24 mouse cellular contexts compared by ENCODE assay signal in the genomic region with DNA sequence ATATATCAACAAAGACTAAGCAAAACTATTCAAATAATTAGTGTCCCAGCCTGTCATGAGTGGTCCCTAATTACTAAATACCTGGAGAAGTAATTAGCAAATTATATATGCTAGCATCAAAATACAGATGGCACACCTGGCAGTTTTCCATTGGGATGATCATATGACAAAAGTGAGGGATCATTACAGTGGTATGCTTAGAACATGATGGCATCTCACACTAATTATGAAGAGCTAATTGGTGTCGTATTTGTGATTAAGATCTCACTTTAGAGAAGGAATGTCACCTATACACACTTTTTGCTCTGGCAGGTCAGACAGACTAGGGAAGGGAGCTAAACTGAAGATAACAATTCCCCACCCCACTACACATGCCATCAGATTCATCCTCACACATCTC.
DNase-seq lines count a peak whose midpoint lies in the region; ATAC-seq and TF ChIP-seq lines count a peak whose summit lies in the region.
"Had no signal": no experiment of that assay in that cellular context is flagged by ENCODE, and none has a peak within 500 bp of the region (broad histone marks: within the 10 kb centered on the region; RNA-seq: fewer than 3 reads in every experiment).

No protein-coding gene starts in this region.

- 0 out of 2 replicates have a peak, but pooled peaks have one; percentile 53 for ATAC-seq in forebrain, embryonic 11.5 days (replicated peaks; ENCODE audit: low FRiP score)
- ATAC-seq in forebrain, postnatal 0 days, result no peak
- peak; percentile 27; the same call in 1 of the 2 replicates for ATAC-seq in hindbrain, embryonic 16.5 days
- ATAC-seq in hindbrain, embryonic 11.5 days (ENCODE audit: low FRiP score), result no peak
- 0 out of 2 replicates have a peak, but pooled peaks have one; percentile 53 for ATAC-seq in forebrain, embryonic 15.5 days (replicated peaks)
- ATAC-seq in intestine, postnatal 0 days, result no peak
- no peak for ATAC-seq in kidney, embryonic 14.5 days (ENCODE audit: low FRiP score, low TSS enrichment)
- ATAC-seq: activated CD4-positive, CD25-positive, alpha-beta regulatory T cell, adult 4 months; inflammation-experienced regulatory T-cells, adult 6 months; intestine, embryonic 16.5 days had no signal

- no peaks in the 10 kb centered on the region for H3K27me3 ChIP-seq in forebrain, embryonic 11.5 days (ENCODE audit: control insufficient read depth, insufficient read depth, low read length)
- no peaks in the 10 kb centered on the region for H3K27me3 ChIP-seq in forebrain, postnatal 0 days (ENCODE audit: insufficient read depth, low read length)
- H3K27me3 ChIP-seq in hindbrain, embryonic 16.5 days (replicated peaks; ENCODE audit: control insufficient read depth, insufficient read depth, low read length), result no peaks in the 10 kb centered on the region
- no peaks in the 10 kb centered on the region for H3K27me3 ChIP-seq in hindbrain, embryonic 11.5 days (ENCODE audit: control insufficient read depth, insufficient read depth, low read length)
- no peaks in the 10 kb centered on the region for H3K27me3 ChIP-seq in forebrain, embryonic 15.5 days
- no peaks in the 10 kb centered on the region for H3K27me3 ChIP-seq in intestine, postnatal 0 days (replicated peaks; ENCODE audit: control insufficient read depth, insufficient read depth, low read length)
- no peaks in the 10 kb centered on the region for H3K27me3 ChIP-seq in kidney, embryonic 14.5 days (ENCODE audit: control insufficient read depth, insufficient read depth, low read length)
- H3K27me3 ChIP-seq: embryonic facial prominence, embryonic 12.5 days; embryonic facial prominence, embryonic 15.5 days; hindbrain, embryonic 15.5 days had no signal

- H3K4me2 ChIP-seq in forebrain, embryonic 11.5 days (ENCODE audit: low read depth, low read length, severe bottlenecking), result no peak overlapping the region
- no peak overlapping the region for H3K4me2 ChIP-seq in forebrain, postnatal 0 days (ENCODE audit: low read depth)
- no peak overlapping the region for H3K4me2 ChIP-seq in hindbrain, embryonic 16.5 days (ENCODE audit: low read length)
- no peak overlapping the region for H3K4me2 ChIP-seq in hindbrain, embryonic 11.5 days (replicated peaks; ENCODE audit: low read depth, low read length)
- no peak overlapping the region for H3K4me2 ChIP-seq in forebrain, embryonic 15.5 days (replicated peaks)
- H3K4me2 ChIP-seq in intestine, postnatal 0 days (replicated peaks; ENCODE audit: low read depth), result no peak overlapping the region
- H3K4me2 ChIP-seq in kidney, embryonic 14.5 days (replicated peaks; ENCODE audit: low read depth, low read length), result no peak overlapping the region
- H3K4me2 ChIP-seq: embryonic facial prominence, embryonic 12.5 days; embryonic facial prominence, embryonic 15.5 days; heart, embryonic 11.5 days; hindbrain, embryonic 15.5 days had no signal

- TF ChIP-seq CTCF in forebrain, postnatal 0 days (IDR thresholded peaks at IDR 0.05; ENCODE audit: low read depth), result no peak
- TF ChIP-seq CTCF in brain, embryonic 14.5 days (IDR thresholded peaks at IDR 0.05; ENCODE audit: borderline replicate concordance, extremely low read depth, insufficient read depth, insufficient read length), result no peak
- no peak for TF ChIP-seq CTCF in intestine, postnatal 0 days (IDR thresholded peaks at IDR 0.05; ENCODE audit: low read depth)

- H3K4me1 ChIP-seq in forebrain, embryonic 11.5 days (replicated peaks; ENCODE audit: control insufficient read depth, insufficient read depth, low read length), result no peaks in the 10 kb centered on the region
- no peaks in the 10 kb centered on the region for H3K4me1 ChIP-seq in forebrain, postnatal 0 days (ENCODE audit: insufficient read depth)
- no peaks in the 10 kb centered on the region for H3K4me1 ChIP-seq in hindbrain, embryonic 16.5 days (ENCODE audit: control insufficient read depth, insufficient read depth, low read depth, low read length)
- no peaks in the 10 kb centered on the region for H3K4me1 ChIP-seq in hindbrain, embryonic 11.5 days (replicated peaks; ENCODE audit: control insufficient read depth, insufficient read depth, low read length)
- no peaks in the 10 kb centered on the region for H3K4me1 ChIP-seq in forebrain, embryonic 15.5 days
- no peaks in the 10 kb centered on the region for H3K4me1 ChIP-seq in intestine, postnatal 0 days (replicated peaks; ENCODE audit: control insufficient read depth, insufficient read depth, low read length)
- no peaks in the 10 kb centered on the region for H3K4me1 ChIP-seq in kidney, embryonic 14.5 days (ENCODE audit: control insufficient read depth, insufficient read depth, low read length)
- H3K4me1 ChIP-seq: embryonic facial prominence, embryonic 15.5 days; hindbrain, embryonic 10.5 days; hindbrain, embryonic 15.5 days had no signal

- H3K27ac ChIP-seq in forebrain, embryonic 11.5 days (ENCODE audit: low read depth, low read length), result no peak overlapping the region
- no peak overlapping the region for H3K27ac ChIP-seq in forebrain, postnatal 0 days (ENCODE audit: low read depth, low read length)
- no peak overlapping the region for H3K27ac ChIP-seq in hindbrain, embryonic 16.5 days (ENCODE audit: low read depth, low read length)
- H3K27ac ChIP-seq in hindbrain, embryonic 11.5 days (ENCODE audit: low read depth, low read length), result no peak overlapping the region
- H3K27ac ChIP-seq in forebrain, embryonic 15.5 days (replicated peaks), result no peak overlapping the region
- H3K27ac ChIP-seq in intestine, postnatal 0 days (ENCODE audit: low read depth, low read length), result no peak overlapping the region
- H3K27ac ChIP-seq in kidney, embryonic 14.5 days (ENCODE audit: low read depth, low read length), result no peak overlapping the region
- H3K27ac ChIP-seq: embryonic facial prominence, embryonic 12.5 days; embryonic facial prominence, embryonic 15.5 days; hindbrain, embryonic 10.5 days; hindbrain, embryonic 15.5 days had no signal

- H3K9ac ChIP-seq in forebrain, embryonic 11.5 days (ENCODE audit: low read length), result no peak overlapping the region
- no peak overlapping the region for H3K9ac ChIP-seq in forebrain, postnatal 0 days
- H3K9ac ChIP-seq in hindbrain, embryonic 16.5 days (ENCODE audit: low read depth, low read length), result no peak overlapping the region
- no peak overlapping the region for H3K9ac ChIP-seq in hindbrain, embryonic 11.5 days (ENCODE audit: low read depth, low read length)
- H3K9ac ChIP-seq in forebrain, embryonic 15.5 days (replicated peaks), result no peak overlapping the region
- H3K9ac ChIP-seq in intestine, postnatal 0 days (ENCODE audit: low read depth, low read length), result no peak overlapping the region
- no peak overlapping the region for H3K9ac ChIP-seq in kidney, embryonic 14.5 days (ENCODE audit: low read depth, low read length)
- H3K9ac ChIP-seq: embryonic facial prominence, embryonic 12.5 days; embryonic facial prominence, embryonic 15.5 days; hindbrain, embryonic 15.5 days had no signal

- H3K4me3 ChIP-seq in forebrain, embryonic 11.5 days (ENCODE audit: low read depth, low read length), result no peak overlapping the region
- H3K4me3 ChIP-seq in forebrain, postnatal 0 days (ENCODE audit: low read depth, low read length), result no peak overlapping the region
- H3K4me3 ChIP-seq in hindbrain, embryonic 16.5 days (ENCODE audit: low read length), result no peak overlapping the region
- H3K4me3 ChIP-seq in hindbrain, embryonic 11.5 days (ENCODE audit: low read depth, low read length), result no peak overlapping the region
- H3K4me3 ChIP-seq in forebrain, embryonic 15.5 days, result no peak overlapping the region
- no peak overlapping the region for H3K4me3 ChIP-seq in intestine, postnatal 0 days (ENCODE audit: low read depth, low read length)
- H3K4me3 ChIP-seq in kidney, embryonic 14.5 days (ENCODE audit: low read length), result no peak overlapping the region
- H3K4me3 ChIP-seq: embryonic facial prominence, embryonic 12.5 days; embryonic facial prominence, embryonic 15.5 days; hindbrain, embryonic 10.5 days; hindbrain, embryonic 15.5 days had no signal

- DNase-seq in forebrain, embryonic 11.5 days (ENCODE audit: low spot score), result no peak
- DNase-seq in forebrain, postnatal 0 days, result no peak
- no peak for DNase-seq in hindbrain, embryonic 11.5 days (ENCODE audit: low spot score)
- DNase-seq in brain, embryonic 14.5 days (ENCODE audit: low read depth), result peak; percentile 73
- DNase-seq: adrenal gland, adult 8-10 months; adrenal gland, postnatal 25 days; cerebellum, adult 18-20 months; cerebellum, adult 9-10 months; cerebellum, postnatal 14 days; gastrocnemius, postnatal 10 days; gastrocnemius, postnatal 36 days; kidney, adult 8-10 months had no signal

- no peak for TF ChIP-seq POLR2A in brain, embryonic 14.5 days (IDR thresholded peaks at IDR 0.05; ENCODE audit: borderline replicate concordance, extremely low read depth, insufficient read depth, insufficient read length, poor library complexity, severe bottlenecking)

- no peaks in the 10 kb centered on the region for H3K9me3 ChIP-seq in forebrain, embryonic 11.5 days (ENCODE audit: control insufficient read depth, low read length)
- no peaks in the 10 kb centered on the region for H3K9me3 ChIP-seq in forebrain, postnatal 0 days (ENCODE audit: low read length)
- H3K9me3 ChIP-seq in hindbrain, embryonic 16.5 days (ENCODE audit: control insufficient read depth, low read length), result no peaks in the 10 kb centered on the region
- no peaks in the 10 kb centered on the region for H3K9me3 ChIP-seq in hindbrain, embryonic 11.5 days (ENCODE audit: control insufficient read depth, low read length)
- H3K9me3 ChIP-seq in forebrain, embryonic 15.5 days, result no peaks in the 10 kb centered on the region
- no peaks in the 10 kb centered on the region for H3K9me3 ChIP-seq in intestine, postnatal 0 days (ENCODE audit: control insufficient read depth)
- no peaks in the 10 kb centered on the region for H3K9me3 ChIP-seq in kidney, embryonic 14.5 days (ENCODE audit: control insufficient read depth, low read length)
- H3K9me3 ChIP-seq: embryonic facial prominence, embryonic 12.5 days; embryonic facial prominence, embryonic 15.5 days; hindbrain, embryonic 10.5 days; hindbrain, embryonic 15.5 days had no signal

- WGBS in forebrain, embryonic 11.5 days, result 76% methylated on average over 1 of the region's 1 CpGs
- WGBS in forebrain, postnatal 0 days, result 60% methylated on average over 1 of the region's 1 CpGs
- 74% methylated on average over 1 of the region's 1 CpGs for WGBS in hindbrain, embryonic 16.5 days
- WGBS in hindbrain, embryonic 11.5 days, result 88% methylated on average over 1 of the region's 1 CpGs
- WGBS in forebrain, embryonic 15.5 days, result 48% methylated on average over 1 of the region's 1 CpGs
- 79% methylated on average over 1 of the region's 1 CpGs for WGBS in intestine, postnatal 0 days
- 92% methylated on average over 1 of the region's 1 CpGs for WGBS in kidney, embryonic 14.5 days

- H3K36me3 ChIP-seq in forebrain, embryonic 11.5 days (ENCODE audit: control insufficient read depth, insufficient read depth, low read length), result no peaks in the 10 kb centered on the region
- no peaks in the 10 kb centered on the region for H3K36me3 ChIP-seq in forebrain, postnatal 0 days (ENCODE audit: insufficient read depth)
- no peaks in the 10 kb centered on the region for H3K36me3 ChIP-seq in hindbrain, embryonic 16.5 days (ENCODE audit: control insufficient read depth, insufficient read depth, low read length)
- no peaks in the 10 kb centered on the region for H3K36me3 ChIP-seq in hindbrain, embryonic 11.5 days (ENCODE audit: control insufficient read depth, insufficient read depth, low read length)
- H3K36me3 ChIP-seq in forebrain, embryonic 15.5 days, result no peaks in the 10 kb centered on the region
- H3K36me3 ChIP-seq in intestine, postnatal 0 days (ENCODE audit: control insufficient read depth, insufficient read depth), result no peaks in the 10 kb centered on the region
- no peaks in the 10 kb centered on the region for H3K36me3 ChIP-seq in kidney, embryonic 14.5 days (ENCODE audit: control insufficient read depth, insufficient read depth, low read length)
- H3K36me3 ChIP-seq: embryonic facial prominence, embryonic 12.5 days; embryonic facial prominence, embryonic 15.5 days; hindbrain, embryonic 10.5 days; hindbrain, embryonic 15.5 days had no signal

Comparison
In these comparisons a context has a peak if more than half of its experiments do, and no peak if none do; other contexts are left out.
1. ATAC-seq: peak in forebrain, embryonic 11.5 days (single experiment), hindbrain, embryonic 16.5 days (single experiment) and forebrain, embryonic 15.5 days (single experiment); none in forebrain, postnatal 0 days (single experiment), hindbrain, embryonic 11.5 days (single experiment), intestine, postnatal 0 days (single experiment) and kidney, embryonic 14.5 days (single experiment).